Mouse (Mus musculus) stomach, embryonic 16.5 days (tissue): ENCODE data around the gene Cdc42ep1. TPM values are rescaled to one million over a fixed set of nuclear protein-coding genes. Genes with fewer than 3 reads are reported as not detected.
A peak's percentile ranks its signal among the peaks of the same experiment; 100 is the strongest.

Experiments
- ATAC-seq: fragments of 200-750 bp; cut with Nextera tagmentation; 2 replicates; pipeline ENCODE4 v1.8.0; 2017; ENCODE audit warnings: moderate number of reproducible peaks, moderate TSS enrichment; ENCODE audit not compliant: insufficient read depth, low FRiP score
- H3K27ac ChIP-seq: fragments of 300-500 bp; sonication (generic); 2 replicates; pipeline ENCODE4 v1.5.1; 2014; ENCODE audit warnings: low read length
- H3K27me3 ChIP-seq: fragments of 300-500 bp; sonication (generic); 2 replicates; pipeline ENCODE4 v1.6.1; 2014; ENCODE audit warnings: low read length, control low read depth, mixed read lengths; ENCODE audit not compliant: control insufficient read depth, insufficient read depth
- H3K36me3 ChIP-seq: fragments of 300-500 bp; sonication (generic); 2 replicates; pipeline ENCODE4 v1.6.1; 2014; ENCODE audit warnings: low read length; ENCODE audit not compliant: control insufficient read depth, insufficient read depth
- H3K4me1 ChIP-seq: fragments of 300-500 bp; sonication (generic); 2 replicates; pipeline ENCODE4 v1.6.1; 2014; ENCODE audit warnings: low read length, control low read depth, mixed read lengths; ENCODE audit not compliant: control insufficient read depth, insufficient read depth
- H3K4me2 ChIP-seq: fragments of 300-500 bp; sonication (generic); 2 replicates; pipeline ENCODE4 v1.6.1; 2014; ENCODE audit warnings: low read depth, low read length, mixed read lengths
- H3K4me3 ChIP-seq: fragments of 300-500 bp; sonication (generic); replicated peaks from 2 replicates; pipeline ENCODE4 v1.5.1; 2014; ENCODE audit warnings: mild to moderate bottlenecking, low read length
- H3K9ac ChIP-seq: fragments of 300-500 bp; sonication (generic); 2 replicates; pipeline ENCODE4 v1.6.1; 2014; ENCODE audit warnings: low read length
- H3K9me3 ChIP-seq: fragments of 300-500 bp; sonication (generic); replicated peaks from 2 replicates; pipeline ENCODE4 v1.6.1; 2016; ENCODE audit warnings: low read length, control low read depth; ENCODE audit not compliant: control insufficient read depth
- WGBS: fragments of 180-500 bp; shearing (Covaris S2); extraction: QIAGEN DNeasy Blood & Tissue Kit; methylation state at CpG from one replicate; pipeline ENCODE4 v1.1.7; 2014; 5-methylcytosine and 5-hydroxymethylcytosine counted together
- microRNA-seq: library from miRNA; unstranded; fragments of <30 nt; microRNA quantifications from one replicate; pipeline ENCODE4, GENCODE M21; 2016
- polyA plus RNA-seq: library from polyadenylated mRNA; unstranded; fragments of >200 nt; fragmentation: Nextera tagmentation; extraction: Ambion mirVana; gene quantifications from 2 replicates; pipeline ENCODE4 v1.2.1, GENCODE M21; 2015

Cdc42ep1 gene
- polyA plus RNA-seq, 1 experiment from 2014 or later: 47.9 TPM

DNA sequence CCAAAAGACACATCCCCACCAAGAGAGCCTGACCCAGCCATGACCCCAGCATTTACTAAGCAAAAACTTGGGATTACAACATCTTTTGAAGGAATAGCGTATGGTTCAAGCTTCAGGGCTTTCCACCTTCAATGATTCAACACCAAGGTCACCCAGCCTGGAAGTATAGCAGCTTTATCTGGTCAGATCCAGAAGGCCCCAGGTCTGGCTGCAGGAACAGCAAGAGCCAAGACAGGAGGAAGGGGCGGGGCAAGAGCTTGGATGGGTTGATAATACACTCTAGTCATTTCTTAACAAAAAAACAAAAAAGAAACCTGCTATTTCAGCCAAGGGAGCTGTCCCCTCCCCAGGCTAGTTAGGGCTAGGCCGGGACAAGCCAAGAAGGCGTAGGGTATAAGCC lies 55.1 kb downstream of the Cdc42ep1 start:
- H3K4me2 ChIP-seq: no peak overlapping the region
- no peaks in the 10 kb centered on the region for H3K27me3 ChIP-seq
- no peak overlapping the region for H3K9ac ChIP-seq
- no peak for ATAC-seq
- peaks cover 62% of the 10 kb centered on the region for H3K4me1 ChIP-seq
- no peaks in the 10 kb centered on the region for H3K9me3 ChIP-seq
- WGBS: 79% methylated on average over 4 of the region's 4 CpGs
- no peak overlapping the region for H3K4me3 ChIP-seq
- H3K27ac ChIP-seq: 0 out of 2 replicates have a peak overlapping the region, but pooled peaks have one; percentile 78
- 0 out of 2 replicates have a peak, but pooled peaks cover 1% of the 10 kb centered on the region for H3K36me3 ChIP-seq

DNA sequence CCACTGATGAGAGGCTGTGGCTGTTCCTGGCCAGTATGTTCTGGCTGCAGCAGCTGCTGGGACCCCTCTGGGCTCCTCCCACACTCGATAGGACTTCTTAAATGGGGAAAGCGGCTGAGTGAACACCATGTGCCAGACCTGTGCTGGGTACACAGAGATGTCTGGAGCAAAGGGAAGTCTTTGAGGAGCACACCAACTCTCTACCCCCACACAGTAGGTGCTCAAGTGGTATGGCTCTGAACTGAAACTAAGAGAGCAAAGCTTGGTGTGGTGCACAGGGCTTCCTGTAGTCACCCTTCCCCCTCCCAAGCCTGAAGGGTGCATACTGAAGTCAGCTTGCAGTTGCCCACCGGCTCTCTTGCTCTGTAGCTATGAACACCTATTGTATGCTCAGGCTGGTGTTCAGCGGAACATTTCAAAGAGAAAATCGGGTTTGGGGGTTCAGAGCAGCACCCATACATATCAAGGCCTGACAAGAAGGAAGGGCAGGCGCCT lies 56.1 kb downstream of the Cdc42ep1 start:
- Histone ChIP-seq H3K4me1 (peaks cover 65% of the 10 kb centered on the region), H3K27me3 (no peaks in the 10 kb centered on the region), H3K4me3 (peak overlapping the region; percentile 91), H3K36me3 (peaks cover 8% of the 10 kb centered on the region; the same call in 1 of the 2 replicates), H3K9ac (peak overlapping the region; percentile 87; the same call in 1 of the 2 replicates), H3K4me2 (peak overlapping the region; percentile 86), H3K9me3 (no peaks in the 10 kb centered on the region), H3K27ac (peak overlapping the region; percentile 78)
- WGBS: 45% methylated on average over 6 of the region's 6 CpGs
- no peak for ATAC-seq

DNA sequence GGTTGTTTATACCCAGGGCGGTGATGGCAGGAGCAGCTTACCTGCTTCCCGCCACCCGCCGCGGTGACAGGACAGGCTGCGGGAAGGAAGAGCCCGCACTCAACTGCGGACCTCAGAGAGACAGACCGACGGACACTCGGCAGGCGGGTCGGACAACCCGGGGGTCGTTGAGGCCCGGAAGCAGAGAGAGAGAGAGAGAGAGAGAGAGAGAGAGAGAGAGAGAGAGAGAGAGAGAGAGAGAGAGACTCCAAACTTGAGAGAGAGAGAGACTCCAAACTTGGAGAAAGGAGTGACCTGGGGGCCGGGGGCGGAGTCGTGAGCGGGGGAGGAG lies 57.0 kb downstream of the Cdc42ep1 start, which contains the start of gene Gm49510:
TSS of gene Gm49510 (plus strand) at position 259 of the 331 bp plus-strand sequence.
- Histone ChIP-seq H3K9me3 (no peaks in the 10 kb centered on the region), H3K36me3 (peaks cover 10% of the 10 kb centered on the region; the same call in 1 of the 2 replicates), H3K4me1 (peaks cover 59% of the 10 kb centered on the region), H3K9ac (peak within 1 kb of the TSS; percentile 87), H3K27ac (peak within 1 kb of the TSS; percentile 93), H3K27me3 (no peaks in the 10 kb centered on the region), H3K4me3 (peak within 1 kb of the TSS; percentile 91), H3K4me2 (peak within 1 kb of the TSS; percentile 86)
- whole genome bisulfite sequencing: under 1% methylated on average over 20 of the region's 20 CpGs
- no peak for ATAC-seq

GRCm38 (mm10) chr15:78899740-78900584 lies 57.5 kb downstream of the Cdc42ep1 start, which contains the start of gene Sh3bp1:
Gene Sh3bp1 (plus strand): TSS chr15:78899768.
- WGBS: under 1% methylated on average over 47 of the region's 47 CpGs
- no peaks in the 10 kb centered on the region for H3K27me3 ChIP-seq
- peak; percentile 68 for ATAC-seq
- H3K9me3 ChIP-seq: no peaks in the 10 kb centered on the region
- H3K9ac ChIP-seq: peak within 1 kb of the TSS; percentile 87
- peak within 1 kb of the TSS; percentile 86 for H3K4me2 ChIP-seq
- peaks cover 10% of the 10 kb centered on the region; the same call in 1 of the 2 replicates for H3K36me3 ChIP-seq
- peak within 1 kb of the TSS; percentile 91 for H3K4me3 ChIP-seq
- H3K27ac ChIP-seq: peak within 1 kb of the TSS; percentile 93
- H3K4me1 ChIP-seq: peaks cover 59% of the 10 kb centered on the region

Small RNA genes within 50 kb of the gene (microRNA-seq; reads per million reads assigned to microRNA genes)
- not detected for gene Mir6955

Other genes with a start within 250 kb of the Cdc42ep1 start
- gene Cyth4, start 245.6 kb upstream of the Cdc42ep1 start, polyA plus RNA-seq: 10.0 and 12.9 TPM in 2 replicates
- 0.07 and 0.17 TPM in 2 replicates for gene Elfn2, start 123.9 kb upstream of the Cdc42ep1 start, polyA plus RNA-seq
- gene Mfng, start 69.1 kb upstream of the Cdc42ep1 start, polyA plus RNA-seq: 18.5 and 18.7 TPM in 2 replicates
- 4.0 and 4.4 TPM in 2 replicates for gene Card10, start 39.6 kb upstream of the Cdc42ep1 start, polyA plus RNA-seq
- gene Lgals2, start 12.9 kb downstream of the Cdc42ep1 start, polyA plus RNA-seq: 86.6 and 122 TPM in 2 replicates
- 48.4 and 51.4 TPM in 2 replicates for gene Gga1, start 34.6 kb downstream of the Cdc42ep1 start, polyA plus RNA-seq
- 0.32 and 0.46 TPM in 2 replicates for gene Gm49510, start 57.0 kb downstream of the Cdc42ep1 start, polyA plus RNA-seq
- 42.1 and 44.5 TPM in 2 replicates for gene Sh3bp1, start 57.1 kb downstream of the Cdc42ep1 start, polyA plus RNA-seq
- 5.1 and 5.9 TPM in 2 replicates for gene Pdxp, start 71.3 kb downstream of the Cdc42ep1 start, polyA plus RNA-seq
- 1,528 and 1,531 TPM in 2 replicates for gene Lgals1, start 84.1 kb downstream of the Cdc42ep1 start, polyA plus RNA-seq
- 45.6 and 46.9 TPM in 2 replicates for gene Nol12, start 92.3 kb downstream of the Cdc42ep1 start, polyA plus RNA-seq
- gene Triobp, start 105.1 kb downstream of the Cdc42ep1 start, polyA plus RNA-seq: 54.2 and 63.6 TPM in 2 replicates
- 479 and 551 TPM in 2 replicates for gene H1f0, start 185.8 kb downstream of the Cdc42ep1 start, polyA plus RNA-seq
- 0.26 and 0.43 TPM in 2 replicates for gene Galr3, start 199.3 kb downstream of the Cdc42ep1 start, polyA plus RNA-seq
- gene Ankrd54, start 220.3 kb downstream of the Cdc42ep1 start, polyA plus RNA-seq: 35.7 and 35.8 TPM in 2 replicates
- gene Eif3l, start 232.6 kb downstream of the Cdc42ep1 start, polyA plus RNA-seq: 208 and 211 TPM in 2 replicates